Mouse (Mus musculus) left cerebral cortex, adult 18-20 months (tissue): ENCODE measurements around the gene Lin7a. TPM values are rescaled to one million over a fixed set of nuclear protein-coding genes. Genes with fewer than 3 reads are reported as not detected.

Source experiments
- DNase-seq, 2 experiments: peaks; one replicate each; pipeline ENCODE4 v3.0.0; 2021 to 2022; ENCODE audit warnings: low spot score in 2 of 2, mixed read lengths in 1 of 2
- total RNA-seq, 2 experiments: library from RNA; stranded (reverse); gene quantifications; 2 replicates each; pipeline ENCODE4 v1.2.3; 2021

Gene Lin7a
- total RNA-seq, 2 experiments from 2014 or later, result 56.0 to 57.7 TPM

DNA sequence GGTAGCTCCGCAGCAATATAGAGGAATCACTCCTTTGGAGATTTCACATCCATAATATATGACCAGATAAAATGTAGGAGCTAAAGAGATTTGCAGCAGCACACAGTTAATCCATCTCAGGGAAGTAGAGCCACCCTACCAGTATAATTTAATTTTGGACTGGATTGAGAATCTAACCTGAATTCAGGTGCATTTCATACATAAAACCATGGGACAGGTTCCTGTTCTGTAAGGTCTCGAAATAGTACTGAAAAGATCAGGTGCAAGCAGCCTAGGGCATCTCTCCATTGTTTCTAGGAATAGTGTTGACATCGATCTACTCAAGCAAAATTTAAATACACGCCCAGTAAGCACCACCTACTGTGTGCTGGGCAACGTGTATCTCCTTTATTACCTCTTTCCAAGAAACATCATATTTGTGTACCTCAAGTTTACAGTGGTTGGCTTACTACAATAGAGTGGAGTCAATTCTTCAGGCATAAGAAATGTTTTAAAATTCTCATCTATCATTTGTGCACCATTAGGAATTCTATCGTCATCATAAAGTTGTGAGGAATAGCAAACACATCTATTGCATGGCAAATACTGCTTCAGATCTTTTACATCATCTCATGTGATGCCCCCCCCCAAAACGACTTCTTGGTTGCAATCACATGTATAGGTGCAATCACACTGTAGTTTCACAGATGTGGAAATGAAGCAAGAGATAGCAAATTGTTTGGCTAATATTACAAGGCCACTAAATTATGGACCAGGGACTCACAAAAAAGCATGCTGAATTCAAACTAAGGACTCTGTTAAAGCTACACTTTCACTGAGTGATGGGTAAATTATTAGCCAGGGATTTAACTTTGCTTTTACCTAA lies 20.9 kb upstream of the Lin7a start:
- no peak for DNase-seq

DNA sequence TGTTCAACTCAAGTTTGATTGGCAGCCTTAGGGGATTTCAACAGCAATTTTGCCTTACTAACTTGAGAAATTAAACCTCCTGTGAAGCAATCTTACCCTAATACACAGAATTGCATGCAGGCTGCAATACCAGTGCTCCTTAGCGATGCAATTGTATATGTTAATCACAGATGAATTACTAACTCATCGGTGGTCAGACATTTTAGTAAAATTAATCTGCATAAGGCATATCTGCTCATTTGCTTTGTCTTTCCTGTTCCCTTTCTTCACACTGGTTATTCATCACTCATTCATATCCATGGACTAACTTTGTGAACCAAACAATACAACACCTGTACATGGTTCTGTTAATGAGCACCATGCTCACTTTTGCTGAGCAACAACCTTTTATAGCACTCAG lies 20.2 kb upstream of the Lin7a start:
- no peak for DNase-seq

DNA sequence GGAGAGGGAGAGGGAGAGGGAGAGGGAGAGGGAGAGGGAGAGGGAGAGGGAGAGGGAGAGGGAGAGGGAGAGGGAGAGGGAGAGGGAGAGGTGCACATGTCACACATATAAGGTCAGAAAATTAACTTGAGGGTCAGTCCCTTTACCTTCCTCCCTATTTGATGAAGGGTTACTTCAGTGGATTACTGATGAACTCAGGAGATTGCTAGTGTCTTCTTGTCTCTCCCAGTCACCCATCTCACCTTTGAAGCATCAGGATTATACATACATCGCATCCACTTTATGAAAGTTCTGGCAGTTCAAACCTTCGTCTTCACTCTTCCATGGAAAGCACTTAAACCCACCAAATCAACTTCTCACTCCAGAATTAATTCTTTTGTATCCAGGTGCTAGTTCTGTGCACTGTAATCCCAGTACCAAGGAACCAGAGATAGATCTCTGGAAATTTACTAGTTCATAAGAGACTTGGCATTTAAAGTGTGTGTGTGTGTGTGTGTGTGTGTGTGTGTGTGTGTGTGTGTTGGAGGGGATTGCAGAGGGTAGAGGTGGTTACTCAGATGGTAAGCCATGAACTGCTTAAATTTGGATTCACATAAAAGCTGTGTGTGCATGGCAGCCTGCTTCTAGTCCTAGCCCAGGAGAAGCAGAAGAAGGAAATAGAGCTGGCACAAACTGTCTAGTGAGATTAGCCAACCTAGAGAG lies 19.5 kb upstream of the Lin7a start:
- DNase-seq, result no peak

DNA sequence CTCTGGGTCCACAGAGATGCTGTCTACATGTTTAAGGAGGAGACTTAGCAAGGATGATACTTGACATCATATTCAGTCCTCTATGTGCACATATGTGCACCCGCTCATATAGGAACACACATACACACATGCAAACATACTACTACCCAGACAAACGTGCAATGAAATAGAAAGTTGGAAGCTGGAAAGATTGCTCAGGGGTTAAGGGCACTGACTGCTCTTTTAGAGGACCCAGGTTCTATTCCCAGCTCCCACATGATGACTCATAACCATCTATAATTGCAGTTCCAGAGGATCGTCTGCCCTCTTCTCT lies 19.0 kb upstream of the Lin7a start:
- no peak for DNase-seq

DNA sequence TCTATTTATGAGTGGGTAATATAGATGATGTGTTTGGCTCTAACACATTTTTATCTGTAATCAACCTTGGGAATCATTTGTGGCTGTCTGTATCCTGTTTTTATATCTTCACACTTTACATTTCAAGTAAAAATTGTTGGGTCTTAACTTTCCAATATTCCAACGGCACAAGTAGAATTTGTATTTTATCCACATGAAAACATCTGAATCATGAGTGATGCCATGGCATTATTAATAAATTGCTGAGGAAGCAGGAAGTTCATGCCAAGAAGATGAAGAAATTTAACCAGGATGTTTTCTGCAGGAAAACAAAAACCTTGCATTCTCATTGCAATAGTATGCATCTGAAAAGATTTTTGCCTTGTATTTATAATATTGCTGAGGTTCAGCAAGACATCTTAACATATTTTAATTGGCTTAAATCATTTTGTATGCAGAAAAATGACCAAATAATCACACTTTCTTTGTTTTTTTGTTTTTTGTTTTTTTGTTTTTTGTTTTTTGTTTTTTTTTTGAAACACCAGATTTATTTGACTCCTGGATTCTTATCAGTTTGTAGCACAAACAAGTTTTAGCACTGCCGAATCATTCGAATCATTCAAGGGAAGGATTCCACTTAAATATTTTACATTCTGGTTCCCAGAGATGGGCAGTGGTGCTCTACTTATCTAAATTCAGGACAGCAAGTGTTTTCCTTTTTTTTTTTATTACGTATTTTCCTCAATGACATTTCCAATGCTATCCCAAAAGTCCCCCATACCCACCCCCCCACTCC lies 18.1 kb upstream of the Lin7a start:
- DNase-seq, result no peak

DNA sequence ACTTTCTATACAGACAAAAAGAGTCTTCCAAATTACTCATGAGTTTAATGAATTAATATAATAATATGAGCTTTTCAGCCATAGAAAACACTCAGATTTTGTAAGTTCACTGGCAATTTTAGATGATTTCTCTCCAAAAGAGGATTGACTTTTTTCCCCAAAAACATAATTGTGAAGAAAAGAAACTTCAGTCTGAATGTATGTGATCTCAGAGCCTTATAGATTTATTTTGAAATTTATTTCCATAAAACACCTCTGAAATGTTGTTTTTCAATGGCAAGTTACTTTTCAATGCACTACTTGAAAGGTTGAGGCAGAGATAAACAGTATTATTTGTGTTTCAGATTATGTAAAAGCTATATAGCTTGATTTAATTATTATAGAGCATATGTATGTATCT lies 16.8 kb upstream of the Lin7a start:
- no peak for DNase-seq

DNA sequence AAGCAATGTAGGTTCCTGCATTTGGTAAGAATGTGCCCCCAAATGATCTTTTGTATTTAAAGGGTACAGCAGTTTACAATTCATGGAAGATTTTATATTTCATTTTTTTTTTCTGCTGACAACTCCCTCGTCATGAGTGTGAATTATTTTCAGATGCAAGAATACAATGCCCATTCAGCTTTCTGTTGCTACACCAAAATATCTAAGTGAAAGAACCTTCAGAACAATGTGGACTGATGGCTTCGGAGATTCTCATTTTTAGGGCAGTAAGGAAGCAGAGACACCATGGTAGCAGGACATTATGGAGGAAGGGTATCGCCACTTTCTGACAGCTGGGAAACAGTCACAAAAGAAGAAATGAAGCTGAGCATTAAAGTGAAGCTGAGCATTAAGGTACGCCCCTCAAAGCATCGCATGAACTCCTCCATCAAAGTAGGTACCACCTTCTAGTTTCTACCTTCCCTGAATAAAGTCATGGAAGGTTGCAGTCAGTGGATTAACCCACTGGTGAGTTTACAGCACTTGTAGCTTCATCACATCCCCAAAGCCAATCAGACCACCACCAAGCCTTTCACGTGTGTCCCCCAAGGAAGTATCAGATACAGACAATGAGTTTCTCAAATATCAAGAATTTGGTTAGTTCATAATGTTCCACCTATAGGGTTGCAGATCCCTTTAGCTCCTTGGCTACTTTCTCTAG lies 16.0 kb upstream of the Lin7a start:
- DNase-seq, result no peak

DNA sequence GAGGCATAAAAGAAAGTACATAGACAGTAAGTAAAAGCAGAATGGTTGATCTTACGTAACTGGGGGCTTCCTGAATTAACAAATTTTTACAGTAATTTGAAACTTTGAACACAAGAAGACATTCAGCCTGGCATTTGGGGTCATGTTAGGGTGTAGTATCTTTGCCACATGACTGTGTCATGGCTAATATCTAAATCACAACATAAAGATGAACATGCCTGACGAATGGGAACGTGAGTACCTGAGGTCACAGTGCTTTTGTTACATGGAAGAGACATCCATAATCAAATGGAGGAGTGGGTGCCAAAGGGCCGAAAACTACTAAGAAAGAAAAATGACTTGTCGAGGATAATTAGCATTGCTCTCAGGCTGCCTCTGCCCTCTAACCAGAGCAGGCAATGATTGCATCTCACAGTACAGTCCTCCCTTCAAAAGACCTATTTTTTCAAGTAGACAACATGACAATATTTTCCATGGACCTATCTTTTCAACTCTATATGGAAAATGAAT lies 15.0 kb upstream of the Lin7a start:
- no peak for DNase-seq

DNA sequence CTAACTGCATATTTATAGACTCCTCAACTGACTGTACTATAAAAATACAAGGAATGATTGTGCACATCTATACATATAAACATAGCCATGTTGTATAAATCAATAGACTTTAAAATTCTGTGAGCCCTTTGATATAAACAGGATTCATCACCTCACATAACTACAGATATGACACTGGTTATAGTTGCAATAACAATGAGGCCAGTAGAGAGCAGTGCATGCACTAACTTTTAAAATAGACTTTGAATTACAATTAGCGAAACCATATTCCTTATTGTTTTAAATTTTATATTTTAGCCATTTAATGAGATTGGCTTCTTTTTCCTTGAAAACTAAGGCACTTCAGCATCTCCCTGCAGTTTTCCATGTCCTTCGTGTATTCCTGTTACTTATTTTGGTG lies 11.1 kb upstream of the Lin7a start:
- no peak for DNase-seq

DNA sequence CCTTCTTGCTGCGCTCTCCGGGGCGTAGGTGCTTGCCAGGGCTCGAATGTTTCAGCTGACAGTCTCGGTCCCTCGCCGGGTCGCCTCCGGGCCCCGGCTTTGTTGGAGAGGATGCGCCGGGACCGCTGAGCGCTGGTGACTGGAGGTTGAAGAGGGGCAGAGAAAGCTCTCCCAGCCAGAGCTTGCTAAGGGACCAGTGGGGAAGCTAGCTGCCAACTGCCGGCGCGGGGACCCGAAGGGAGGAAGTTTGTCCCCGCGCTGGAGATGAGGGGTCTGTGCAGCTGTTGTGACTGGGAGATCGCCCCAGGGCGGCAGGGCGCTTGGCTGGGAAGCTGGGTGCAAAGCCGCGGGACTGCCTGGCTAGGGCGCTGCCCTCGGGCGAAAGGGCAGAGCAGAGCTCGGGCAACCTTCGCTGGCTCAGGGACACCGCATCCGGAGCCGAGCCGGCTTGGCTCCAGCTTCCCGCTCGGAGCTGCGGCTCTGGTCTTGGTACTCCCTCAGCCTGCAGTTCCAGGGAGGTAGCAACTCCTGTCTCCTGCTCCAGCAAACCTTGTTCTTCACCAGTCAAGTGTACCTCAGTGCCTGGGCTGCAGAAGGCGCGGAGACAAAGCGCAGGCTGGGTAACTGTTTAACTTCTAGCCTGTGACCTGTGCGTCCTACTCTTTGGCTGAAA lies 781 bp downstream of the Lin7a start:
- peak; percentile 21 to 51 for DNase-seq

DNA sequence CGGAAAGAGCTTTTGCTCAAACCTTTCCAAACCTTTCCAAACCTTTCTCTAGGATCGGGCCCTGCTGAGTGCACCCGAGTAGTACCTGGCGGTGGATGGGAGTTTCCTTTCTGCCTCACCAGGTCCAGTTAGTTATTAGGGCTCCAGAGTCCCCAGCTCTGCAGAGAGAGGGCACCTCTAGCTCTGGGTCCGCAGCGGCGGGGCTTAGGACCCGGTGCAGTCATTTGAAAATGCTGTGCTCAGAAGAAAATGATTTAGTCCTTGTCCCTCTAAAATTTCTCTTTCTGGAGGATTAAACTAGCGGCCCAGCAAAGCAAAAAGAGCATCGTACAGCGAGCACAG lies 1.3 kb downstream of the Lin7a start:
- peak; percentile 6 to 38 for DNase-seq

DNA sequence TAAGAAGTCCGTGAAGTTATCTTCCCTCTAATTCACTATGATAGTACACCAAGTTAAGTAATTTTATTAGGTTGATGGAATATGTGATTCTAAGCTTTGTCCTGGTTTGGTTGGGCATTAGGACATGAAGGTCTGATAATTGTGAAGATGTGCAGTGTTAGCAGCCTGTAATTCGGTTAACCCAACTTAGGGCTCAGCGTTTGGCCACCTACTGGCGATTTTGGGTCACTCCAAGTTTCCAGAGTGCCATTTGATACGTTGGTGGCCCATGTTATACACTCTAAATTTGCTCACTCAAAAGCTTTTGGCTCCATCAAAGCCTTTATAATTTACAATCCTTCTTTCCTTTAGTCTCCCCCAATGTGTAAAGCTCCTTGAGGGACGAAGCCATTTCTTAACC lies 2.4 kb downstream of the Lin7a start:
- no peak for DNase-seq

DNA sequence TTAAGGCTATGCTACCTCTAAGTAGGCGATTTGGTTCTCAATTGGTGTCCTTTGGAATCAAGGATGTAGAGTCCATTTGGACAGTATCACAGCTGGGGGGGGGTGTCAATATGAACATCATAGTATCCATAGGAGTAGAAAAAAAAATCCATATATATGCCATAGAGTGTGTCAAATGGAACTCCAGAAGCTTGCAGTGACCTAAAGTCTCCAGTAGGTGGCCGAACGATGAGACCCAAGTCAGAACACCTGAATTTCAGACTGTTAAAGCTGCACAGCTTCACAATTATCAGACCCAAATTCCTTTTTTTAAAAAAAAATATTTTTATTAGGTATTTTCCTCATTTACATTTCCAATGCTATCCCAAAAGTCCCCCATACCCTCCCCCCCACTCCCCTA lies 3.3 kb downstream of the Lin7a start:
- no peak for DNase-seq

DNA sequence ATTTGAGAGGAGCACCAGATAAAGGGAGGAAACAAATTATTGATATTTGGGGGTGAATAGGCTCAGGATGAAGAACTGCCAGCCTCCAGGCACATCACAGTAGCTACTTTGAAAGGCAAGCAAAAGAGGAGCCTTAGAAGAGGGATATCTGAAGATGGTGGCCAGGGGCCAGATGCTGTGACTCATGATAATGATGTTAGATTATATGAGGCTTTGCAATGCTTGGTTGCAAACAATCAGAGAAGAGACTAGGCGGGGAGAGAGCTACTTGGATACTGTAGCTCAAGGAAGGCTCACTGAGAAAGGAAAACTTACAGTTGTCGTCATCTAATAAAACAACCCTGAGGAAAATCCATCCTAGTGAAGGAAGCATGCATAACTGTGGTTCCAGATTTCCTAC lies 5.2 kb downstream of the Lin7a start:
- DNase-seq, result peak in 1 of 2 experiments; percentile 18

DNA sequence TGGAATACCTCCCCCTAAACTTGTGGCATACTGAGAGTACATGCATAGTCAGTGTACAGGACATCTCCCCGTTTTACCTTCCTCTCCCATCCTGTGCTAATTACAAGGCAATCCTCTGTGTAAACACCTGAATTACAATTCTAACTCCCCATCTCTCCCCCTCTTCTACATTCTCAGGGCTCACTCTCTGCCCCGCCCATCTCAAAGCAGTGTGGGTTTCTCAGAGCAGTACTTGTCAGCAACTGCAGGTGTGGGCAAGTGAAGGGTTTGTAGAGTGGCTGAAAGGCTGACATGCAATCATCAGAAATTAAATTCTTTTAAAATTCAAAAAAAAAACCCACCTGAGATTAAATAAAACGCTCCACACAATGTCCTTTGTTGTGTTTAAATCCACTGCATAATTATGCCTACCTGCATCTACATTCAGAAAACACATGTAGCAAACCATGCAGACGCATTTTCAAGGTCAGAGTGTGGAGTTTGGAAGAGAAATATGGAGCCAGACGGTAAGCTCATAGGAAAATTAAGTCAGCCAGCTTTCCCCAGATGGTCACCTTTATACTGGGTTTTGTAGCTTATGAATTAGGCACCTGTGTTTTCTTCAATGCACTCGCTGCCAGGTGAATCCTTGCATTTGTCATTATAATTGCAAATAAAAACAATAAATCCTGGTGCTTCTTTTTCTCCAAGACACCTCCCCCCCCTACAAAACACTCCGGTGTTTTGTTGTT lies 22.6 kb downstream of the Lin7a start:
- no peak for DNase-seq

DNA sequence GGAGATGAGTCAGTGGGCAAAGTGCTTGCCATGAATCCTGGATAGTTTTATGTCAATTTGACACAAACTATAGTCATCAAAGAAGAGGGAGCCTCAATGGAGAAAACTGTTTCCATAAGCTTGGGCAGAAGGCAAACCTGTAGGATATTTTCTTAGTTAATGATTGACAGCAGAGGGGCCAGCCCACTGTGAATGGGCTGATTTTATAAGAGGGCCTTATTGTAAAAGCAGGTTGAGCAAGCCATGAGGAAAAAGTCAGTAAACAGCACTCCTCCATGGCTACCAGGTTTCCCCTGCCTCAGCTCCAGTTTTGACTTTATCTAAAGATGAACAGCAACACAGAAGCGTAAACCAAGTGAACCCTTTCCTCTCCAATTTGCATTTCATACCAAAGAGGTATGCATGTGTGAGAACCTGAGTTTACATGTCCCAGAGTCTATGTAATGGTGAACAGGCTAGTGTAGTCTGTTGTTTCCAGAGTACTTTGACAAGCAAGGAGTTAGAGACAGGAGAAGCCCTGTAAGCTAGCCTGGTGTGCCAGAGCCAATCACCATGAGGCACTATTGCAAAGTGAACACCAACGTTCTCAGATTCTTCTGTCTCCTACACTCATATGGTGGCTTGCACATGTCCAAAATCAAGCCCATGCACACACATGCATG lies 29.2 kb downstream of the Lin7a start:
- DNase-seq, result no peak

DNA sequence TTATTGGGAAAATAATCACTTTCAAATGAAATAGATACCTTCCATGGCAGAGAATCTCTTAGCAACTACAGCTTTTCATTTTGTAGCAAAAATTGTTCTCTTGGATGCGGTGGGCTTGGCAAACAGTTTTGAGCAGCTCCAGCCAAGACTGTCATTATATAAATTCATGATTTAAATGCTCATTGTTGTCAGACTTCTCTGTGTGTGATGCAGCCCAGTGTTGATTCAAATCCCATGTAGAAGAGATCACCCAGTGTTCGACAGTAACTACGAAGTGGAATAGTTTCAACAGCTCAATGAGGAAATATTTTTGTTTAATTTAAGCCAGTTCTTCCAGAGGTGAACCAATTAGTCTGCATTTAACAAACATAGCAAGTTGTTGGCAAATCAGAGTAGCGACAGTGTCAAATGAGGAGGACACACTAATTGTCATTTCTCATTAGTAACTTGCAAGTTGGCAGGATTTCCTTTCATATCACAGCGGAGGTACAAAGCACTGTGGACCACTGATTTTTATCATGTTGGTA lies 39.5 kb downstream of the Lin7a start:
- no peak for DNase-seq

DNA sequence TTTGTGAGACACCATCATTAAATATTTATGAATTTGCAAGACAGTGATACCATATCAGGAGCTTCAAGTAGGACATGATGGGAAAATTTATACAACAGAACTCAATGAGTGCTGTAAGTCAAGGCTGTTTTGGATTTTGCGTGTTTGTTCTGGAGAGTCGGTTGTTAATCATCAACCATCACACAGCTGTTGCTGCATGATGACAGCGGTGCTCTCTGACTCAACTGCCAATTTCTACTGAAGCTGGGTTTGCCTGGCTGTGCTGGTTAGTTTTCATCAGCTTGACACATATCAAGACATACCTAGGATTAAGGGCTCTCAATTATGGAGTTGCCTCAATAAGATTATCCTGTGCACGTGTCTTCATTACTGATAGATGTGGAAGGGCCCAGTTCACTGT lies 41.1 kb downstream of the Lin7a start:
- no peak for DNase-seq

DNA sequence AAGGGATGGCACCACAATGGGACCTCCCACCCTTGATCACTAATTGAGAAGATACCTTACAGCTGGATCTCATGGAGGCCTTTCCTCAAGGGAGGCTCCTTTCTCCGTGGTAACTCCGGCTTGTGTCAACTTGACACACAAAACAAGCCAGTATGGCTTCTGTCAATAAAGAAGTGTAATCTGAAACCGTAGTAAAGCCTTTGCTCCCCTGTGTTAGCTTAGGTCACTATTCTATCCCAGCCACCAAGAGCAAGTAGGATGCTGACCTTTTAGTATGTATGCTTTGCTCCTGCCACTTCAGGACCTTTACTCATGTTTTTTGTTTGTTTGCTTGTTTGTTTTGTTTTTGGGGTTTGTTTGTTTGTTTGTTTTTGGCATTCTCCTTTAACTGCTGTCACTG lies 41.9 kb downstream of the Lin7a start:
- DNase-seq, result no peak
